Mouse (Mus musculus) limb, embryonic 12.5 days (tissue): ENCODE data around the gene Exosc7. TPM values are rescaled to one million over a fixed set of nuclear protein-coding genes. Genes with fewer than 3 reads are reported as not detected.
A peak's percentile ranks its signal among the peaks of the same experiment; 100 is the strongest.

Experiments
- ATAC-seq: fragments of 200-750 bp; cut with Nextera tagmentation; 2 replicates; pipeline ENCODE4 v1.8.0; 2017; ENCODE audit warnings: low read depth, moderate TSS enrichment; ENCODE audit not compliant: insufficient number of reproducible peaks, insufficient read depth, low FRiP score, low TSS enrichment
- H3K27ac ChIP-seq: fragments of 300-500 bp; sonication (generic); 2 replicates; pipeline ENCODE4 v1.5.1; 2016; ENCODE audit warnings: mild to moderate bottlenecking, moderate library complexity
- H3K27me3 ChIP-seq: fragments of 300-500 bp; sonication (generic); 2 replicates; pipeline ENCODE4 v1.6.1; 2016; ENCODE audit warnings: mild to moderate bottlenecking, moderate library complexity
- H3K36me3 ChIP-seq: fragments of 300-500 bp; sonication (generic); 2 replicates; pipeline ENCODE4 v1.6.1; 2016; ENCODE audit warnings: mild to moderate bottlenecking, moderate library complexity
- H3K4me1 ChIP-seq: fragments of 300-500 bp; sonication (generic); replicated peaks from 2 replicates; pipeline ENCODE4 v1.6.1; 2016
- H3K4me2 ChIP-seq: fragments of 300-500 bp; sonication (generic); 2 replicates; pipeline ENCODE4 v1.6.1; 2016; ENCODE audit warnings: mild to moderate bottlenecking, moderate library complexity
- H3K4me3 ChIP-seq: fragments of 300-500 bp; sonication (generic); replicated peaks from 2 replicates; pipeline ENCODE4 v1.5.1; 2016; ENCODE audit warnings: mild to moderate bottlenecking
- H3K9ac ChIP-seq: fragments of 300-500 bp; sonication (generic); replicated peaks from 2 replicates; pipeline ENCODE4 v1.6.1; 2016; ENCODE audit warnings: mild to moderate bottlenecking, moderate library complexity
- H3K9me3 ChIP-seq: fragments of 300-500 bp; sonication (generic); 2 replicates; pipeline ENCODE4 v1.6.1; 2016; ENCODE audit warnings: mild to moderate bottlenecking, moderate library complexity
- WGBS: fragments of 180-500 bp; shearing (Covaris S2); methylation state at CpG from one replicate; pipeline ENCODE4 v1.1.7; 2016; 5-methylcytosine and 5-hydroxymethylcytosine counted together
- polyA plus RNA-seq: library from polyadenylated mRNA; unstranded; fragments of >200 nt; fragmentation: Nextera tagmentation; extraction: Ambion mirVana; gene quantifications from 2 replicates; pipeline ENCODE4 v1.2.1, GENCODE M21; 2016

The Exosc7 gene
- 85.7 and 88.2 TPM in 2 replicates for polyA plus RNA-seq

DNA sequence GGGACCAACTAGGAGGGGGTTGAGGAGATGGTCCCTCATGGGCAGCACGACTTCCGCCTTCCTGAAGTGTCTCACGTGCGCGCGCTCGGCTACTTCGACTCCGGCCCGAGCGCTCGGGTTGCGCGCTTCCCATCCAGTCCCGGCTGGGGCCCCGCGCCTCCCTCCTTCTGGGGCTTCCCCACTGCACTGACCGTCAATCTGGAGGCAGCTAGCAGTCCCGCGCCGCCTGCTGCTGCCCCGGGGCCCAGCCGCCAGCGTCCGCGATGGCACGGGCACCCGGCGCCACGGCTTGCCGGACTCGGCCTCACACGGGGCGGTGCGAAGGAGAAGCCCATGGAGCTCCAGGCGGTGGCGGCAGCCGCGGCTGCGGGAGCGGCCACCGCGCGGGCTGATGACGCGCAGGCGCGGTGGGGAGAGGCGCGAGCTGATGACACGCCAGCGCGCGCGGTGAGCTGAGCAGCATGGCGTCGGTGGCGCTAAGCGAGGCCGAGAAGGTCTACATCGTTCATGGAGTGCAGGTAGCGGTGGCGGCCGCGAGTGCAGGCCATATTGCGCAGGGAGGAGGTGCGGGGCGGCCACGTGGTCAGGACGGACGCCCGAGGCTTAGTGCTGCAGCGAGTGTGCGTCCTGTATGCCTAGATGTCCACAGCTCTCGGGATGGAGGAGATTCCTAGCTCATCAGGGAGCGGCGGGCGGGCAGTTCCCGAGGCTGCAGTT is at the start of gene Exosc7, which contains the start of gene Zdhhc3:
Exosc7 (plus strand) TSS at position 411 of the 717 bp plus-strand sequence.
Zdhhc3 (minus strand) TSS at position 401 of the 717 bp plus-strand sequence.
- peaks cover 20% of the 10 kb centered on the region for H3K4me1 ChIP-seq
- under 1% methylated on average over 79 of the region's 79 CpGs for WGBS
- H3K36me3 ChIP-seq, result peaks cover 28% of the 10 kb centered on the region

DNA sequence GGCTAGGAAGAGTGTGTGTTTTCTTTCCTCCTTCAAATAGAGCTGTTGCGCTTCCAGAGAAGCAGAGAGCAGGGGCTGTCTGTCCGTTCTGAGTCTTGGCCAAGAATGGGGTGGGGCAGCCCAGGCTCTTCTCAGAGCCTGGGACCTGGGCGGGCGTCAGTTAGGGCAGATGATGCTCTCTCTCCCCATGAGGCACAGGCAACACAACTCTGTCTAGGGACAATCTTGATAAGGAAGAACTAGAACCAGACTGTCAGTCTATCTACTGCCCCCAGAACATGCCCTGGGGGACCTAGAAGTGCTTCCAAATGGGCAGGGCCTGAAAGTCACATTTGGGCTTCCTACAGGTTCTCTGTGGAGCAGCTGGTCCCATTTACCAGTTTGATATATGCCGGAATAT is 33.9 kb upstream of the Exosc7 start:
- no peaks in the 10 kb centered on the region for H3K4me1 ChIP-seq
- no peak overlapping the region for H3K4me2 ChIP-seq
- no peak for ATAC-seq
- no peak overlapping the region for H3K4me3 ChIP-seq
- H3K27ac ChIP-seq, result no peak overlapping the region
- no peaks in the 10 kb centered on the region for H3K9me3 ChIP-seq
- H3K27me3 ChIP-seq, result no peaks in the 10 kb centered on the region
- 93% methylated on average over 5 of the region's 5 CpGs for WGBS
- peaks cover 95% of the 10 kb centered on the region for H3K36me3 ChIP-seq
- no peak overlapping the region for H3K9ac ChIP-seq

More for the DNA sequence above, at the start of gene Exosc7, which contains the start of gene Zdhhc3:
- Histone ChIP-seq H3K9ac (peak within 1 kb of the TSS; percentile 94), H3K27ac (peak within 1 kb of the TSS; percentile 93), H3K27me3 (no peaks in the 10 kb centered on the region), H3K9me3 (no peaks in the 10 kb centered on the region), H3K4me3 (peak within 1 kb of the TSS; percentile 91), H3K4me2 (peak within 1 kb of the TSS; percentile 81)
- ATAC-seq, result peak; percentile 94

DNA sequence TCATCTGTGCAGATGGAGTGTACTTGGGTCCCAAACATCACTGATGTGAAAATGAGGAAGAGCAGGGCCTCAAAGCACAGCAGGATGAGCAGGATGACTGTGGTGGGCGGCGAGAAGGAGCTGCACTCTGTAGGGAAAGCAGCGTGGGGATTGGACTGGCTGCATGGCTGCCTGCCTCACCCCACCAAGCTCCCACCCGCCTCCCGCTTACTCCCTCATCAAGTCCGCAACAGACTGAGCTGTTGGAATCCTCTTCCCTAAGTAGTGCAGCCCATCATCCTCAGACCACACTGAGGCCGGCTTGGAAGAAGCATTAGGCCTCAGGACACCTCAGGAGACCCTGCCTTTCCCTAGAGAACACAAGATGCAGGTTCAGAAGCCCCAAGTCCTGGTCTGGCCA is 32.7 kb upstream of the Exosc7 start:
- H3K36me3 ChIP-seq, result peaks cover 98% of the 10 kb centered on the region
- H3K4me2 ChIP-seq, result no peak overlapping the region
- H3K9me3 ChIP-seq, result no peaks in the 10 kb centered on the region
- no peak overlapping the region for H3K9ac ChIP-seq
- WGBS, result 94% methylated on average over 7 of the region's 7 CpGs
- no peaks in the 10 kb centered on the region for H3K27me3 ChIP-seq
- no peak for ATAC-seq
- no peaks in the 10 kb centered on the region for H3K4me1 ChIP-seq
- no peak overlapping the region for H3K27ac ChIP-seq
- H3K4me3 ChIP-seq, result no peak overlapping the region

DNA sequence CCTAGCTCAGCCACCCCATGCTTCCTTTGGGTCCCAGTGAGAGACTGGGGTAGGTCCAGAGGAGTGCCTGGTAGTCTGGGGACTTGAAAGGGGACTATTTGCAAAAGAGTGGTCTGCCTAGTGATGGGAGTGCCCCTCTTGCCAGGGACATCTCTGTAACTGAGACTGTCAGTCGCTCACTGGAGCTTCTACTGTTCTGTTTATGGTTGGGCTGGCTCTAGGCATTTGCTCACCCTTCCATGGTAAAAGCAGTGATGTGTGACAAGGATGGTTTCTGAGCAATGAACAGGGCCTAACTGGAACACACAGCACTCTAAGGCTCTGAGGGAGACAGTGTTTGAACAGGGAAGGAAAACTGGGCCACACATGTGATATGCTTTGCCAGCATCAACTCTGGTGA is 32.2 kb upstream of the Exosc7 start:
- H3K36me3 ChIP-seq, result peaks cover 98% of the 10 kb centered on the region
- H3K4me2 ChIP-seq, result no peak overlapping the region
- H3K4me3 ChIP-seq, result no peak overlapping the region
- no peaks in the 10 kb centered on the region for H3K4me1 ChIP-seq
- 81% methylated on average over 1 of the region's 1 CpGs for WGBS
- H3K27ac ChIP-seq, result no peak overlapping the region
- no peak for ATAC-seq
- no peaks in the 10 kb centered on the region for H3K9me3 ChIP-seq
- no peak overlapping the region for H3K9ac ChIP-seq
- H3K27me3 ChIP-seq, result no peaks in the 10 kb centered on the region

DNA sequence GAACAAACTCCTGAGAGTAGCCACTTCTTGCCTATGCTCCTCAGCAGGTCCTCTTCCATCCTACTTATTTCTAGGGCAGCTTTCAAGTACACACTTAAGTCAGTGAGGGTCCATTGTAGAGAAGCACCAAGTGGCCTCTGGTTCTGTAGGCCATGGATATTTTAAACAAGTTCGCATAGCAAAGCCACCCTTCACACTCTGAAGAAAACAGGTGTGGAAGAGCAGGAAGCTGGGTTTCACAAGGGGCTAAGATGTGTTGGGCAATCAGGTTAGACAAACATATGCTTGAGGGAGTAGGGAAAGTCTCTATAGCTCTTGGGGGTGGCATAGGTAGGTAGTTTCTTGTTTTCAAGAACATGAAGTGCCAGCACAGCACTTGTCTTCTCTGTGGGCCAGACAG is 27.6 kb upstream of the Exosc7 start:
- Histone ChIP-seq H3K27ac (no peak overlapping the region), H3K4me2 (no peak overlapping the region), H3K36me3 (peaks cover 99% of the 10 kb centered on the region), H3K9ac (no peak overlapping the region), H3K27me3 (no peaks in the 10 kb centered on the region), H3K4me1 (no peaks in the 10 kb centered on the region), H3K4me3 (no peak overlapping the region), H3K9me3 (no peaks in the 10 kb centered on the region)
- WGBS, result 84% methylated on average over 1 of the region's 1 CpGs
- no peak for ATAC-seq

DNA sequence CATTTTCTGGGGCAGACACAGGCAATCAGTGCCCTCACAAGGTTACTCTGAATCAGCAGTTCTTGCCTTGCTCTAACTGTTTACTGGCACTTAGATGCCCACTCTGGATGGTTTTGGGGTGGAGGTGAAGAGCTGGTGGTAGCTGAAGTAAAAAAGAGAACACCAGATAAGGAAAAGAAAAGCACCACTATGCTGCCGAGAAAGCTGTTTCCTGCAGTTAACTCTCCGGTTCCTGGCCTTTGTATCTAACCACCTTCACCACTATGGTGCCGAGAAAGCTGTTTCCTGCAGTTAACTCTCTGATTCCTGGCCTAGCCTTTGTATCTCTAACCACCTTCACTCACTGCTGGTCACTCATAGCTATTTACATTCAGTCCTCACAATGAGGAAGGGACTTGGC is 25.5 kb upstream of the Exosc7 start:
- no peak for ATAC-seq
- H3K27me3 ChIP-seq, result no peaks in the 10 kb centered on the region
- H3K36me3 ChIP-seq, result peaks cover 92% of the 10 kb centered on the region
- H3K9ac ChIP-seq, result no peak overlapping the region
- no peaks in the 10 kb centered on the region for H3K4me1 ChIP-seq
- no peaks in the 10 kb centered on the region for H3K9me3 ChIP-seq
- H3K27ac ChIP-seq, result no peak overlapping the region
- H3K4me3 ChIP-seq, result no peak overlapping the region
- WGBS, result 79% methylated on average over 3 of the region's 3 CpGs
- no peak overlapping the region for H3K4me2 ChIP-seq

DNA sequence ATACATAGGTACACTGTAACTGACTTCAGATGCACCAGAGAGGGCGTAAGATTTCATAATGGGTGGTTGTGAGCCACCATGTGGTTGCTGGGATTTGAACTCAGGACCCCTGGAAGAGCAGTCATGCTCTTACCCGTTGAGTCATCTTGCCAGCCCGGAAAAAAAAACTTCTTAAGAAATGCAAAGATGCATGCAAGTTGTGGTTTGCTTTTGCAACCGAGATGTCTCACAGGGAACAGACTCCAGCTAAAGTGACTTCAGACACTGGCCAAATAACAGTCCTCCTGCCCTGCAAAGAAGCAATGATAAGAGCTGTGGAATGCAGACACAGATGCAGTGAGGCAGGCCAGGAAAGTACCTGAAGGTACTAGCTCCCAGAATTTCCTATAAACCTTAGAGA is 22.2 kb upstream of the Exosc7 start:
- H3K36me3 ChIP-seq, result peaks cover 88% of the 10 kb centered on the region

DNA sequence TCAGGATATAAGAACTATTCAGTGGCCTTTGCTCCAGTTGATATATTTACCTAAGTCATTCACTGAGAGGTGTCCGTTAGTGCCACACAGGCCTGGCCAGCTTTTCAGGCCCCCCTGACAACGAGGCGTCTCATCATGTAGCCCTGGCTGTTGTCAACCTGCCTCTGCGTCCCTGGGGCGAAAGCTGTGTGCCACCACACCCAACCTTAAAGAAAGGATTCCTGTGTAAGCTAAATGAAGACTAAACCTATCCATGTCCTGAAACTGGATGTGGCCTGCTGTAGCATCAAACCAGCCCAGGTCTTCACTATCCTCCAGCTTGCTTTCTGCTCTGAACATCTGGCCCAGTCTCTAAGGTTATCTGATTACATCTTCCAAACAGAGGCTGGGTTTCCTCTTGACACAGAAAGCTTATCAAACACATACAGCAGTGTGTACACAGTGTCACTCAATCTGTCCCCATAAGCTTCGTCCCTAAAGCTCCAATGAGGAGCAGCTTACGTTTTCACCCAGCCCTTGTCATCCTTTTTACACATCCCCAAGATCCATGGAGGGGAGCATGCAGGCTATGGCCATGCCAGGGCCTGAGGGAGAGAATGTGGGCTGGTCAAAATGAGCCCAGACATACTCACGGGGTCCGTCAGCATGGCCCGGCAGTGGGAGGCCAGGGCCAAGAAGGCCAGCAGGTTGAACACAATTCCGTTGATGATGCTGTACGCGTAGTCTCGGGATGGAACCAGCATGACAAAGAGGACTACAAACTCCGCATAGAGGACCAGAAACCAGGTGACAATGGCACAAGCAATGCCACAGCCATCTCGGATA is 13.2 kb upstream of the Exosc7 start:
- WGBS, result 96% methylated on average over 16 of the region's 16 CpGs
- Histone ChIP-seq H3K4me1 (no peaks in the 10 kb centered on the region), H3K36me3 (peaks cover 72% of the 10 kb centered on the region), H3K4me2 (no peak overlapping the region), H3K27ac (no peak overlapping the region), H3K27me3 (no peaks in the 10 kb centered on the region), H3K4me3 (no peak overlapping the region), H3K9ac (no peak overlapping the region), H3K9me3 (no peaks in the 10 kb centered on the region)
- ATAC-seq, result no peak

More for the DNA sequence above, 22.2 kb upstream of the Exosc7 start:
- H3K4me3 ChIP-seq, result no peak overlapping the region
- H3K9ac ChIP-seq, result no peak overlapping the region
- 86% methylated on average over 4 of the region's 4 CpGs for WGBS
- ATAC-seq, result no peak
- no peaks in the 10 kb centered on the region for H3K27me3 ChIP-seq
- no peak overlapping the region for H3K4me2 ChIP-seq
- H3K4me1 ChIP-seq, result no peaks in the 10 kb centered on the region
- H3K27ac ChIP-seq, result no peak overlapping the region
- no peaks in the 10 kb centered on the region for H3K9me3 ChIP-seq

DNA sequence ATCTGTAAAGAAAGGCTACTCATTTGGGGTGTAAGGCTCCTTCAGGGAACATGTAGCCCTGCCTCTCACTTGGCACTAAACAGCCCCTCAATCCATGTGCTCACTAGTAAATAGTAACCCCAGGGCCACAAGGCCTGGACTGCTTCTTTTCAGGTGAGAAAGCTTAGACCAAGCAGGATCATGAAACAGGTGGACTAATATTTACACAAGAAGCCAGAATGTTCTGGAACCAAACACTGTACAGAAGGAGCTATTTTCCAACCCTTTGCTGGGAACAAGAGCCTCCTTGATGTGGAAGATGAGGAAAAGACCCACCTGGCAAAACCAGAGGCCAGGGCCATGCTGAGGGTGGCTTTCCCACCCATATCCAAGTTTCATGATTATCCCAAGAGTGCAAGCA is 9.6 kb upstream of the Exosc7 start:
- H3K27me3 ChIP-seq, result no peaks in the 10 kb centered on the region
- no peak overlapping the region for H3K4me2 ChIP-seq
- H3K27ac ChIP-seq, result no peak overlapping the region
- no peak for ATAC-seq
- H3K9ac ChIP-seq, result no peak overlapping the region
- H3K9me3 ChIP-seq, result no peaks in the 10 kb centered on the region
- peaks cover 49% of the 10 kb centered on the region for H3K36me3 ChIP-seq
- H3K4me1 ChIP-seq, result no peaks in the 10 kb centered on the region
- no peak overlapping the region for H3K4me3 ChIP-seq

DNA sequence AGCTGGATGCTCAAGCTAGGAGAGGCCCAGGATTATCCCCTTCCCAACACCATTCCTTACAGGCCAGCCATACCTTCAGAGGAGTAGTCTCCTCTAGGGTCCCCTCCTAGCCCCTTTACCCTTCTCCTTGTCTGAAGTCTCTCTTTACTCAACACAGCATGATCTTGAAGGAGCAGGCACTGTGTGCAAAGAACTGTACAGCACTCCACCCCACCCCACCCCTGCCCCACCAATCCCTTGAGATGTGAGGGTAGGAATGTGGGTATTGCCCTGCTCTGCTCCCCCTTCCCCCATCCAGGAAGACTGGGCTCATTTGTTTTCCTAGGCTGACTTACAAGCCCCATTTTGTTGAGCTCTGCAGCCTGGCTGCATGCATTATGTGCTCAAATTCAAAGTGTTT is 8.7 kb upstream of the Exosc7 start:
- Histone ChIP-seq H3K4me2 (no peak overlapping the region), H3K36me3 (peaks cover 44% of the 10 kb centered on the region)
- ATAC-seq, result no peak

DNA sequence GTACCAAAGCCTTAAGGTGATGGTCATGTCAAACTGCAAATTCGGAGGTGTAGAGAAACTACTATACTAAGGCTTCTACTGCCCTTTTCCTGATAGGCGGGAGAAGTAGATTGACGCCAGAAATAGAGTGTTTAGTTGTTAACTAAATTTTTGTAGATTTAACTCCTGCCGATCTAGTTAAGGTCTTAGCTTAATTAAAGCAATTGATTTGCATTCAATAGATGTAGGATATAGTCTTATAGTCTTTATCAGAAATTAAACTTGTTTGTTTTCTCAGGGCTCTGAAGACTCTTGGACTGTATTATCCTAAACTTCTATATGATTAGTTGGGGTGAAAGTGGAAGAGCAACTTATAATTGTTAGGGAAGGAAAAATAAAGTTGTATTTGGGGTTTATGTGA is 5.8 kb upstream of the Exosc7 start:
- Histone ChIP-seq H3K4me2 (no peak overlapping the region), H3K27me3 (no peaks in the 10 kb centered on the region), H3K4me1 (peaks cover 14% of the 10 kb centered on the region), H3K4me3 (no peak overlapping the region), H3K9me3 (no peaks in the 10 kb centered on the region), H3K36me3 (peaks cover 25% of the 10 kb centered on the region), H3K27ac (no peak overlapping the region), H3K9ac (no peak overlapping the region)
- ATAC-seq, result no peak
- WGBS, result 90% methylated on average over 4 of the region's 4 CpGs

More for the DNA sequence above, 8.7 kb upstream of the Exosc7 start:
- no peak overlapping the region for H3K27ac ChIP-seq
- H3K9me3 ChIP-seq, result no peaks in the 10 kb centered on the region
- H3K4me1 ChIP-seq, result no peaks in the 10 kb centered on the region
- no peaks in the 10 kb centered on the region for H3K27me3 ChIP-seq
- H3K9ac ChIP-seq, result no peak overlapping the region
- no peak overlapping the region for H3K4me3 ChIP-seq
